Mouse (Mus musculus) stomach, embryonic 14.5 days (tissue): ENCODE results near the gene Tmem104. TPM values are rescaled to one million over a fixed set of nuclear protein-coding genes. Genes with fewer than 3 reads are reported as not detected.

ENCODE experiments used
- ATAC-seq: fragments of 200-750 bp; cut with Nextera tagmentation; 2 replicates; pipeline ENCODE4 v1.8.0; 2017; ENCODE audit warnings: low read depth, moderate TSS enrichment; ENCODE audit not compliant: insufficient number of reproducible peaks, insufficient read depth, low FRiP score
- H3K27ac ChIP-seq: fragments of 300-500 bp; sonication (generic); 2 replicates; pipeline ENCODE4 v1.5.1; 2014; ENCODE audit warnings: mild to moderate bottlenecking, low read length, moderate library complexity, mixed read lengths
- H3K27me3 ChIP-seq: fragments of 300-500 bp; sonication (generic); 2 replicates; pipeline ENCODE4 v1.6.1; 2014; ENCODE audit warnings: low read length, control low read depth, mixed read lengths; ENCODE audit not compliant: control insufficient read depth, insufficient read depth
- H3K36me3 ChIP-seq: fragments of 300-500 bp; sonication (generic); 2 replicates; pipeline ENCODE4 v1.6.1; 2014; ENCODE audit warnings: mild to moderate bottlenecking, control low read depth, low read length, moderate library complexity, mixed read lengths; ENCODE audit not compliant: control insufficient read depth, insufficient read depth
- H3K4me1 ChIP-seq: fragments of 300-500 bp; sonication (generic); 2 replicates; pipeline ENCODE4 v1.6.1; 2014; ENCODE audit warnings: low read length, control low read depth, mixed read lengths; ENCODE audit not compliant: control insufficient read depth, insufficient read depth
- H3K4me2 ChIP-seq: fragments of 300-500 bp; sonication (generic); replicated peaks from 2 replicates; pipeline ENCODE4 v1.6.1; 2014; ENCODE audit warnings: low read depth, low read length, control low read depth
- H3K4me3 ChIP-seq: fragments of 300-500 bp; sonication (generic); 2 replicates; pipeline ENCODE4 v1.5.1; 2014; ENCODE audit warnings: low read depth, low read length, control low read depth
- H3K9ac ChIP-seq: fragments of 300-500 bp; sonication (generic); replicated peaks from 2 replicates; pipeline ENCODE4 v1.6.1; 2014; ENCODE audit warnings: low read depth, mild to moderate bottlenecking, control low read depth, low read length, moderate library complexity, mixed read lengths
- H3K9me3 ChIP-seq: fragments of 300-500 bp; sonication (generic); 2 replicates; pipeline ENCODE4 v1.6.1; 2016; ENCODE audit warnings: low read depth, low read length, control low read depth; ENCODE audit not compliant: control insufficient read depth
- WGBS: fragments of 180-500 bp; shearing (Covaris S2); extraction: QIAGEN DNeasy Blood & Tissue Kit; methylation state at CpG from one replicate; pipeline ENCODE4 v1.1.7; 2014; 5-methylcytosine and 5-hydroxymethylcytosine counted together
- polyA plus RNA-seq: library from polyadenylated mRNA; unstranded; fragments of >200 nt; fragmentation: Nextera tagmentation; extraction: Ambion mirVana; gene quantifications from 2 replicates; pipeline ENCODE4 v1.2.1, GENCODE M21; 2014

The Tmem104 gene
- polyA plus RNA-seq, 1 experiment from 2014 or later: 10.5 TPM

DNA sequence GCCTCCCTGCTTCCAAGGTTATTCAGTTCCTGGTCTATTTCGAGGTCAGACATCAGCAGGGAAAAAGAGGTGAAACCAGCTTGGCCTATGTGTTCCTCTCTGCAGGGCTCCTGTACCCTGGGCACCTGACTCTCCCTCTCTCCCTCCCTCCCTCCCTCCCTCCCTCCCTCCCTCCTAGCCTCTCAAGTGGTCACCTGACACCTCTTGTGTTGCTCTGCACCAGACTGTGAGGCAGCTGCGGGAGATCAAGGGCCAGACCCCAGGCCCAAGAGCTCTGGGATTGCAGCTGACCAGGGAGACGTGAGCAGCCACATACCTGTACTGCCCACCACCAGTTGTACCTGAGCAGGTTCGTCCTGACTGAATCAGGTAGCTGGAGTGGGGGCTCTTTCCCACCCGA is 27.8 kb downstream of the Tmem104 start:
- WGBS: 37% methylated on average over 5 of the region's 5 CpGs
- Histone ChIP-seq H3K9ac (no peak overlapping the region), H3K36me3 (no peaks in the 10 kb centered on the region), H3K4me3 (no peak overlapping the region), H3K27ac (no peak overlapping the region), H3K4me1 (0 out of 2 replicates have a peak, but pooled peaks cover 3% of the 10 kb centered on the region), H3K4me2 (no peak overlapping the region), H3K9me3 (no peaks in the 10 kb centered on the region), H3K27me3 (no peaks in the 10 kb centered on the region)
- no peak for ATAC-seq

DNA sequence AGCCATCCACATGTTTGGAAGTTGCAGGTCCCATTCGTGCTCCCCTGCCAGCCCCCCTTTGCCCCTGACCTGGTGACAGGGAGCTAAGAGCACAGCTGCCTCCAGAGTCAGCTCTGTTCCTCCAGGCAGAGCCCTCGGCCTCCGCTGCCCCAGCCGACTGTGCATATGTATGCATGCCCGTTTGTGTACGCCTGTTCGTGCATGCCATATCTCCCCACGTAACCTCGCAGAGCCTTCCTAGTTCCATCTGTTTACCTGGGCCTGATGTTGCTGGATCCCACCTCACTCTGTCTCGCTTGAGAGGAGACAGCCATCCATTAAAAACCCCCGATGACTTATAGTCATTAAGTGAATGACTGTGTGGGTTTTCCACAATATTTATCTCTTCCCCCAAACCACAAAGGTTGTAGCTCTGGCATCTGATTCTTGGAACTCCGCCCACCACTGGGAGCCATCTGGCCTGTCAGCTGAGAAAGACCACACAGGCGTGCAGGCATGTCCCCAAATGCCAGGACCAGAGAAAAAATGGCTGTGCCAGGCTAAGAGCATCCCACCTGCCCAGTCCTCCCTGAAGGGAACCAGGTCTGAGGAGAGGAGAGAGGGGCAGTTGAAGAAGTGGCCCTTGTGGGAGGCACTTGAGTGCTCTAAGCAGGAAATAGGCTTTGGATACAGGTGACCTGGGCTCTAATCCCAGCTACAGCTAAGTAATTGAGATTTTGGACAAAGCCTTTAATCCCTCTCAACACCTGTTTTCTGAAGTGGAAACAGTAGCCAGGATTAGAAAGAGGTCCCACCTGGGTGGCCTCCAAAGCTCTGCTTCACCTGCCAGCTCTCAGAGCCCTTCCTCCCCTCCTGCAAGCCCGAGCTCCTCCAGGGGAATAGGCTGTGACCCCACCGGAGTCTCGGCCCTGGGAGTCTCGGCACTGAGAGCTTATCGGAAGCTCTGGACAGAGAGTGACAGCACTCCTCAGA is 30.4 kb downstream of the Tmem104 start:
- ATAC-seq: no peak
- Histone ChIP-seq H3K27ac (no peak overlapping the region), H3K9ac (no peak overlapping the region), H3K9me3 (no peaks in the 10 kb centered on the region), H3K27me3 (no peaks in the 10 kb centered on the region), H3K36me3 (no peaks in the 10 kb centered on the region), H3K4me2 (no peak overlapping the region), H3K4me1 (peaks cover 11% of the 10 kb centered on the region; the same call in 1 of the 2 replicates), H3K4me3 (no peak overlapping the region)
- WGBS: 44% methylated on average over 18 of the region's 18 CpGs

DNA sequence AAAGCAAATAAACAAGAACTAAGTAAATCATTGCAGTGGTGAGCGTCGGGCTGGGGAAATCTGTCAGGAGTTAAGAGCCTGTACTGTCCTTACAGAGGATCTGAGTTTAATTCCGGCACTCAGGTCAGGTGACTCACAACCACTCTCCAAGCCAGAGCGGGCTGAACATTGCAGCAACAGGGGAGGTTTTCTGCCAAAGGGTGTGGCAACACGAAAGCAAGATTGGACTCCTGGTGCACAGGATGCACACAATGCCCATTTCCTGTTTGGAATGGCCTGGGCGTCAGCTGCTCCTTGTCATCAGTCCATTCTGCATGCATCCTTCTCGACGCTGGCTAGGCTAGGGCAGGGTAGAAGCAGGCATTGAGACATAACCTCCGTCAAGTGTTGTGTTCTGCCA is 32.0 kb downstream of the Tmem104 start:
- Histone ChIP-seq H3K9ac (no peak overlapping the region), H3K9me3 (no peaks in the 10 kb centered on the region), H3K36me3 (no peaks in the 10 kb centered on the region), H3K4me3 (no peak overlapping the region), H3K27me3 (0 out of 2 replicates have a peak, but pooled peaks cover 3% of the 10 kb centered on the region), H3K4me2 (no peak overlapping the region), H3K4me1 (peaks cover 19% of the 10 kb centered on the region; the same call in 1 of the 2 replicates), H3K27ac (no peak overlapping the region)
- WGBS: 35% methylated on average over 9 of the region's 9 CpGs
- ATAC-seq: no peak

DNA sequence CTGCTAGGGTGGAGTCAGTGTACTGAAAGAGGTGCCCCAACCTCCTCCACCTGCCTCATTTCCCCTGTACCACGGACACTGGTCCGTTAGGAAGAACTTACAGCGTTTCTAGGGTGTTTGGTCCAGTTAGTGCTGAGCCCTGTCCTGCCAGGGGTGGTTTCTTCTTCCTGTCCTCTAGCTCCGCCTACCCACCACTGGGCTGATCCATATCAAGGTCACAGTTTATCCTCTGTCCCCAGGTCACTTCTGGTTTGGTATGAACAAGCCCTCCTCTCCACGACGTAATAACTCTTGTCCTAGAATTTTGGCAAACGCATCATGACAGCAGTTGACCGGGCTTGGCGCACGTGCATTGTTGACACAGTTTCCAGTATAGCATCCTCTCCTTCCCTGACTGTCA is 32.4 kb downstream of the Tmem104 start:
- Histone ChIP-seq H3K4me1 (peaks cover 19% of the 10 kb centered on the region; the same call in 1 of the 2 replicates), H3K27ac (no peak overlapping the region), H3K9ac (no peak overlapping the region), H3K4me2 (no peak overlapping the region), H3K9me3 (no peaks in the 10 kb centered on the region), H3K27me3 (0 out of 2 replicates have a peak, but pooled peaks cover 3% of the 10 kb centered on the region), H3K36me3 (no peaks in the 10 kb centered on the region), H3K4me3 (no peak overlapping the region)
- WGBS: 84% methylated on average over 10 of the region's 10 CpGs
- ATAC-seq: no peak

DNA sequence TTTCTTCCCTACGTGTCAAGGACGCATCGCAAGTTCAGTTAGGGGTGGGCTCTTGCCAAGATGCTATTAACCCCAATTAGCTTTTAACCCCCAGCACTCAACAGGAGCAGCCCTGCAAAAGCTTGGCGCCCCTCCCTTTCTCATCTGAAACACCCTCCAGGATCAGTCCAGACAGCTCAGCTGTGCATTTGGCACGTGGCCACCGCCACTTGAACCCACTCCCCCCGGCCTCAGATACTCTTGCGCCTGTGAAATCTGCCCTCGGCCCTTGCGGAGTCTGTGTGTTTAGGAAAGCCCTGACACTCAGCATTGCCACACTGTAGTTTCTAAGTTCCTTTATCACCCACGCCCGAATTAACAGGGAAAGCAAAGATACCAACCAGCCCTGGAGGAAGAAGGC is 34.8 kb downstream of the Tmem104 start:
- H3K27ac ChIP-seq: no peak overlapping the region
- H3K9me3 ChIP-seq: no peaks in the 10 kb centered on the region
- no peak overlapping the region; the same call in 1 of the 2 replicates for H3K4me2 ChIP-seq
- no peak for ATAC-seq
- no peaks in the 10 kb centered on the region for H3K36me3 ChIP-seq
- H3K4me3 ChIP-seq: no peak overlapping the region
- H3K27me3 ChIP-seq: 0 out of 2 replicates have a peak, but pooled peaks cover 3% of the 10 kb centered on the region
- H3K9ac ChIP-seq: no peak overlapping the region
- WGBS: 23% methylated on average over 12 of the region's 12 CpGs
- peaks cover 19% of the 10 kb centered on the region; the same call in 1 of the 2 replicates for H3K4me1 ChIP-seq

DNA sequence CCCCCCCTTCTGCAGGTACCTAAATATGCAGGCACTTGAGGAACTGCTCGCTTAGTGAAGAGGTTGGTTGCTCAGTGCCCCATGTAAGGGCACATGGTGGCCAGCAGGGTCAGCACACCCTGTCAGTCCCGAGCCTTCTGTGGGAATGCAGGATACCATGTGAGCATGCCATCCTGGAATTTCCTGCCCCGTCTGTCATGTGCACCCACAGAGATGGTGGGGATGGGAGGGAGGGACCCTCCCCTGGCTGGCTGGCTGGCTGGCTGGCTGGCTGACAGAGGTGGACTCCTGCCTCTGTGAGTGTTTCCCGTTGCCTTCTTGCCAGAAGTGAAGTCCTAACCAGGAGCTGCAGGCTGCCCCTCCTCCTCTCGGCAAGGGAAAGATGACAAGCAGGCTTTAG is 35.3 kb downstream of the Tmem104 start:
- Histone ChIP-seq H3K27me3 (0 out of 2 replicates have a peak, but pooled peaks cover 3% of the 10 kb centered on the region), H3K4me1 (peaks cover 19% of the 10 kb centered on the region; the same call in 1 of the 2 replicates), H3K4me3 (no peak overlapping the region), H3K4me2 (no peak overlapping the region; the same call in 1 of the 2 replicates), H3K27ac (no peak overlapping the region), H3K9me3 (no peaks in the 10 kb centered on the region), H3K36me3 (no peaks in the 10 kb centered on the region), H3K9ac (no peak overlapping the region)
- no peak for ATAC-seq
- 29% methylated on average over 5 of the region's 5 CpGs for WGBS

DNA sequence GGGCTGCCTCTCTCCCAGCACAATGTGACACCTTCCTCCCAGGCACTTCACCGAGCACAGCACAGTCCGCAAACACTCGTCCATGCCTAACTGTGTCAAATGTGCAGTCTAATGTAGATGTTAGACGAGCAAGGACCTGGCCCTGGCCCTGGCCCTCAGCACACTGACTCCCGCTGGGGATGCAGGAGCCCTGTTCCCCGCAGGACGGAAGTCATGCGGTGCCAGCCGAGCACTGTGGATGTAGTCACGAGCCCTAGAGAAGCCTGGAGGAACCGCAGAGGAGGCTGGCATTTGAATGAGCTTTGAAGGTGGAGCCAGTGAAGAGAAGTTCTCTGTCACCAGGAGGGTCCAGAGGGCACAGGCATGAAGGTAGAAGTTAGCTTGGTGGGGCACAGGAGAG is 36.2 kb downstream of the Tmem104 start:
- no peaks in the 10 kb centered on the region for H3K9me3 ChIP-seq
- H3K27ac ChIP-seq: no peak overlapping the region
- no peaks in the 10 kb centered on the region for H3K36me3 ChIP-seq
- no peak overlapping the region for H3K4me2 ChIP-seq
- peaks cover 19% of the 10 kb centered on the region; the same call in 1 of the 2 replicates for H3K4me1 ChIP-seq
- 0 out of 2 replicates have a peak, but pooled peaks cover 3% of the 10 kb centered on the region for H3K27me3 ChIP-seq
- no peak overlapping the region for H3K9ac ChIP-seq
- no peak overlapping the region for H3K4me3 ChIP-seq
- whole genome bisulfite sequencing: 71% methylated on average over 11 of the region's 11 CpGs
- no peak for ATAC-seq

DNA sequence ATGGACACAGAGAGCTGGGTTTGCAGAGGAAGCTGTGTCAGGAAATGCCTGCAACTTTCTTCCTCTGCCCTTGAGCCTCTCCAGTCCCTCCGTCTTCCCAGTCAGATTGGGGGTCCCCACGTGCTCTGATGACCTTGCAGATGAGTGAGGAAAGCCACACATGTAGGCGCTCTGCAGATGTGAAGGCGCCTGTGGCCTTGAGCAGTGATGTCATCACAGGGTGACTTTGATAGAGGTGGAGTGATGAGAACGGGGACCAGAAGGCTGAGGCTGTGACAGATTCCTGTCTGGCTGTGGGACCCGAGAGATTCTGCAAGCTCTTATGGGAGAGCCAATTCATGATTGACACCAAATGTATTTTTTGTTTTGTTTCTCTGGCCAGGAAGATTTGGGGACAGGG is 36.6 kb downstream of the Tmem104 start:
- Histone ChIP-seq H3K4me2 (no peak overlapping the region), H3K9me3 (no peaks in the 10 kb centered on the region), H3K9ac (no peak overlapping the region), H3K27ac (no peak overlapping the region), H3K4me1 (peaks cover 19% of the 10 kb centered on the region; the same call in 1 of the 2 replicates), H3K36me3 (no peaks in the 10 kb centered on the region), H3K27me3 (0 out of 2 replicates have a peak, but pooled peaks cover 3% of the 10 kb centered on the region), H3K4me3 (no peak overlapping the region)
- 67% methylated on average over 6 of the region's 6 CpGs for WGBS
- no peak for ATAC-seq
